Mouse (Mus musculus) MEL (cell line): ENCODE measurements around the gene Fgfr2.

Experiments used
- CHD2 ChIP-seq: IDR thresholded peaks from 2 replicates; pipeline ENCODE4 v1.6.1; 2011; ENCODE audit warnings: low read length, improper control_type of control experiment
- CTCF ChIP-seq, 3 experiments: IDR thresholded peaks in 2 of 3; conservative IDR thresholded peaks in 1 of 3; 2 replicates each; pipeline ENCODE4 v1.5.1; 2011 to 2012; ENCODE audit warnings: low read length in 3 of 3, low read depth in 2 of 3, mild to moderate bottlenecking in 2 of 3, improper control_type of control experiment in 1 of 3, inconsistent platforms in 1 of 3, mixed read lengths in 1 of 3, moderate library complexity in 1 of 3; ENCODE audit not compliant: control insufficient read depth in 1 of 3, insufficient read depth in 1 of 3, poor library complexity in 1 of 3, severe bottlenecking in 1 of 3
- EP300 ChIP-seq, 2 experiments: IDR thresholded peaks; 2 replicates each; pipeline ENCODE4 v1.6.1; 2011; ENCODE audit warnings: improper control_type of control experiment in 2 of 2, low read length in 2 of 2, low read depth in 1 of 2, mild to moderate bottlenecking in 1 of 2
- JUND ChIP-seq: IDR thresholded peaks from 2 replicates; pipeline ENCODE4 v1.6.1; 2011; ENCODE audit warnings: low read depth, mild to moderate bottlenecking, improper control_type of control experiment, low read length
- MAFK ChIP-seq: IDR thresholded peaks from 2 replicates; pipeline ENCODE4 v1.6.1; 2011; ENCODE audit warnings: low read depth, mild to moderate bottlenecking, low read length, improper control_type of control experiment, borderline replicate concordance
- MAX ChIP-seq: IDR thresholded peaks from 2 replicates; pipeline ENCODE4 v1.6.1; 2011; ENCODE audit warnings: low read length, improper control_type of control experiment
- MAZ ChIP-seq: IDR thresholded peaks from 2 replicates; pipeline ENCODE4 v1.6.1; 2012; ENCODE audit warnings: low read depth, mild to moderate bottlenecking, inconsistent platforms, low read length, improper control_type of control experiment
- POLR2A ChIP-seq, 2 experiments: IDR thresholded peaks; 2 replicates each; pipeline ENCODE4 v1.6.1; 2011 to 2012; ENCODE audit warnings: low read length in 2 of 2, mild to moderate bottlenecking in 2 of 2, control low read depth in 1 of 2, improper control_type of control experiment in 1 of 2, low read depth in 1 of 2, moderate library complexity in 1 of 2; ENCODE audit not compliant: control insufficient read depth in 1 of 2, insufficient read depth in 1 of 2, poor library complexity in 1 of 2
- POLR2AphosphoS2 ChIP-seq: IDR thresholded peaks from 2 replicates; pipeline ENCODE4 v1.6.1; 2011; ENCODE audit warnings: low read length, improper control_type of control experiment
- USF2 ChIP-seq, 2 experiments: IDR thresholded peaks; 2 replicates each; pipeline ENCODE4 v1.6.1; 2011 to 2012; ENCODE audit warnings: improper control_type of control experiment in 2 of 2, low read length in 2 of 2, borderline replicate concordance in 1 of 2, inconsistent platforms in 1 of 2, low read depth in 1 of 2, mild to moderate bottlenecking in 1 of 2; ENCODE audit not compliant: insufficient read depth in 1 of 2
- ZNF384 ChIP-seq: IDR thresholded peaks from 2 replicates; pipeline ENCODE4 v1.6.1; 2012; ENCODE audit warnings: low read depth, mild to moderate bottlenecking, inconsistent platforms, low read length, improper control_type of control experiment

DNA sequence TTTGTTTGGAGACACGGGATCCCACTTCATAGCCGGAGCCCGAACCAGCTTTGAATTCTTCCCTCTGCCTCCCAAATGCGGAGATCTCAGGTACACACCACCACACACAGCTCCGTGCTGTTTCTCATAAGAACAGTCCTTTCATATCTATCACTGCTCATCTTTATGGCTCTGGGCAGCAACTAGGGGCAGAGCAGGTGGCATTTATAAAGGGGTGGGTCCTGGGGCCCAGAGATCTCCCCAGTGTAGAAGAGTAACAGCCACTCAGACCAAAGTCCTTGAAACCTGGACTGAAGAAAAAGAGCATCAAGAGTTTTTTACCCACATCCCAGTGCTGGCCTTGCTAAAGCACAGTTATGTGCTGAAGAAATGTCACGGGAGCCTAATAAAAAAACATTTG lies 542.6 kb downstream of the Fgfr2 start:
- TF ChIP-seq ZNF384 (no peak), JUND (no peak), CTCF (IDR thresholded peaks at IDR 0.05 in 2 of 3, conservative IDR thresholded peaks at IDR 0.05 in 1 of 3; ENCODE audit: control insufficient read depth in 1 of 3, insufficient read depth in 1 of 3, low read depth in 2 of 3, low read length in 3 of 3, poor library complexity in 1 of 3, severe bottlenecking in 1 of 3) (no peak), EP300 (IDR thresholded peaks at IDR 0.05; ENCODE audit: low read depth in 1 of 2, low read length in 2 of 2) (no peak), POLR2A (IDR thresholded peaks at IDR 0.05; ENCODE audit: control insufficient read depth in 1 of 2, insufficient read depth in 1 of 2, low read depth in 1 of 2, low read length in 2 of 2, poor library complexity in 1 of 2) (no peak), MAX (no peak), USF2 (IDR thresholded peaks at IDR 0.05; ENCODE audit: borderline replicate concordance in 1 of 2, insufficient read depth in 1 of 2, low read depth in 1 of 2, low read length in 2 of 2) (no peak), CHD2 (no peak), MAZ (no peak), MAFK (no peak), POLR2AphosphoS2 (no peak)
